Mouse (Mus musculus): ENCODE data around the gene Pdcd4. TPM values are rescaled to one million over a fixed set of nuclear protein-coding genes. Genes with fewer than 3 reads are reported as not detected.
A peak's percentile ranks its signal among the peaks of the same experiment; 100 is the strongest.

The Pdcd4 gene
- polyA plus RNA-seq, 1 experiment from 2014 or later, result 72.9 TPM

- Histone ChIP-seq H3K27ac (ENCODE audit: low read depth) (no peak overlapping the region), H3K9me3 (ENCODE audit: control insufficient read depth, low read length) (no peaks in the 10 kb centered on the region), H3K4me1 (replicated peaks; ENCODE audit: control insufficient read depth, insufficient read depth, low read length) (no peaks in the 10 kb centered on the region), H3K9ac (ENCODE audit: low read length) (no peak overlapping the region), H3K4me2 (ENCODE audit: low read length) (no peak overlapping the region), H3K27me3 (replicated peaks; ENCODE audit: control insufficient read depth, insufficient read depth, low read length) (no peaks in the 10 kb centered on the region), H3K4me3 (ENCODE audit: low read depth, low read length) (no peak overlapping the region), H3K36me3 (ENCODE audit: control insufficient read depth, insufficient read depth, low read length) (no peaks in the 10 kb centered on the region)
- no peak for ATAC-seq (replicated peaks; ENCODE audit: low FRiP score, low TSS enrichment, low read depth)
- WGBS, result 85% methylated on average over 6 of the region's 6 CpGs
- no peak for DNase-seq (ENCODE audit: low spot score)
These were observed 23.9 kb upstream of the Pdcd4 start for GRCm38 (mm10) chr19:53868125-53868524.

DNA sequence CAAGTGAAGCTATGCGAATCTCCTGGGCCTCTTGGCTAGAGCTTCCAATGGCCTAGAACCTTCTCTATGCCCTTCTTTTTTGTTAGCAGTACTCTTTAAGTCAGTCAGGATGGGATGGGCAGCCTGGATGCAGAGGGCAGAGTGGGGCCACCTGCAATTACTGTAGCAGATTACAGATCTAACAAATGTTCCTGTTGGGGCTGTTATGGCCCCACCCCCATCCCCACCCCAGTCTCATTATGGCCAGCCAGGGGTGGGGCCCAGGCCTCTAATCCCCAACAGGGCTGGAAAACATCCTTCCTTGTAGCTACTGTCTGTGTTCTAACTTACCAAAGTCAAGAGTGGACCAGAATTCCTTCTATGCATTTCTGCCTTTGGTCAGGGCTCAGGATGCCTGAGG, 23.2 kb upstream of the Pdcd4 start:
- ATAC-seq (replicated peaks; ENCODE audit: low FRiP score, low TSS enrichment, low read depth), result 0 out of 2 replicates have a peak, but pooled peaks have one; percentile 37

DNA sequence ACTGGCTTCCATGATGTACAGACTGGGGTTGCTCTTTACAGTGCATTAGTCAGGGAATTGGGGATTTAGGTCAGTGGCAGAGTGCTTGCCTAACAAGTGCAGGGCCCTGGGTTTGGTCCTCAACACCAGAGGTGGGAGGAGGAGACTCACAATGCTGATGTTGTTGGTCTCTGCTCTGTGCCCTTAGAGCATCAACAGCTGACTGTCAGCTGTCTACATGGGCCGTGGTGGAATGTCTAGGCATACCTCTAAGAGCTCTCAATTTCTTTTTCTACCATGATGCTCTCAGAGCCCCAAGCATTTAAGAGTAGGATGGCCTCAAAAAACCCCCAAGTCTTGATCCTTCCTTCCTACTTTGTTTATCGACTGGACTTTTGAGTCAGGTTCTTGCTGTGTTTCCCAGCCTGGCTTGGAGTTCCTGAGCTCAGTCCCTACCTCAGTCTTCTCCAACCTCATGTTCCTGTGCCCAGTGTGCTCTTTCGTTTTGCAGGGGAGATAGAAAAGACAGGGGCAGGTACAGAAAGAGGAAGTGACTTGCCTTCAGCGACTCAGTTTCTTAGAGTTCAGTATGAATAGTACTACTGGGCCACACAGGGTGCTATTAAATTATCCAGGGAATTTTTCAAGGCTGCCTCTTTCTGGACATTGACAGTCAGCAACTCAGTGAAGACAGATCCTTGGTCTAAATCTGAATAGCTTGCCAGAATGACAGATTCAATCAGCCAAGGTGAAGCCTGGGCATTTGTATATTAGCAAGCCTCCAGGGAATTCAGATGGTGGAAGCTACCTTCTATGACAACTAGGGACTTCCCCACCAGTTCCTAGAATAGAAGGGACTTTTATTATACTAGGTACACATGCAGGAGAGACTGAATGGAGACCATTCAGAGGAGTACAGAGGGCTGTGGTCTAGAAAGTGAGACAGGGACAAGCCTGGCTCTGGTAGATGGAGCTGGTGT, 22.3 kb upstream of the Pdcd4 start:
- DNase-seq (ENCODE audit: low spot score), result no peak
- 73% methylated on average over 4 of the region's 4 CpGs for WGBS

More for the DNA sequence above, 23.2 kb upstream of the Pdcd4 start:
- Histone ChIP-seq H3K9me3 (ENCODE audit: control insufficient read depth, low read length) (no peaks in the 10 kb centered on the region), H3K27ac (ENCODE audit: low read depth) (no peak overlapping the region), H3K36me3 (ENCODE audit: control insufficient read depth, insufficient read depth, low read length) (no peaks in the 10 kb centered on the region), H3K4me3 (ENCODE audit: low read depth, low read length) (no peak overlapping the region), H3K9ac (ENCODE audit: low read length) (no peak overlapping the region), H3K4me2 (ENCODE audit: low read length) (no peak overlapping the region), H3K27me3 (replicated peaks; ENCODE audit: control insufficient read depth, insufficient read depth, low read length) (no peaks in the 10 kb centered on the region), H3K4me1 (replicated peaks; ENCODE audit: control insufficient read depth, insufficient read depth, low read length) (no peaks in the 10 kb centered on the region)
- WGBS, result 84% methylated on average over 1 of the region's 1 CpGs
- DNase-seq (ENCODE audit: low spot score), result no peak

DNA sequence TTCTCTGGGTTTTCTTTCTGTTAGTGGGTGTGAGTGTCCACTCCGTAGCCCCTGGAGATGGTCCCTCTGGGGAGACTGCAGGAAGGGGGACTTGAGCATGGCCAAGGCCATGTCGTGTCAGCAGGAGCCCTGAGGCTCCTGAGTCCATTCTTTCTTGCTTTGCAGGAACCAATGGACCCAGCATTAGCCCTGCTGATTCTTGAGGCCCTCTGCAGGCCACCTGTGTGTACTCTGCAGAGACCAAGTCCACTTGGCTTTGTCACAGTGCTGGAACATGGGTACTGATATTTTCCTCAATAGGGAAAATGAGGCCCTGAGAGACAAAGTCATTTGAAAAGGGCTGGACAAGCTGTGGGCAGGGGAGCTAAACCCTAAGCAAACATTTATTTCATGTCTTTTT, 21.5 kb upstream of the Pdcd4 start:
- H3K4me1 ChIP-seq (replicated peaks; ENCODE audit: control insufficient read depth, insufficient read depth, low read length), result no peaks in the 10 kb centered on the region
- no peaks in the 10 kb centered on the region for H3K27me3 ChIP-seq (replicated peaks; ENCODE audit: control insufficient read depth, insufficient read depth, low read length)
- H3K36me3 ChIP-seq (ENCODE audit: control insufficient read depth, insufficient read depth, low read length), result no peaks in the 10 kb centered on the region
- WGBS, result 69% methylated on average over 2 of the region's 2 CpGs
- H3K9me3 ChIP-seq (ENCODE audit: control insufficient read depth, low read length), result no peaks in the 10 kb centered on the region
- ATAC-seq (replicated peaks; ENCODE audit: low FRiP score, low TSS enrichment, low read depth) (no peak), DNase-seq (ENCODE audit: low spot score) (no peak)
- no peak overlapping the region for H3K27ac ChIP-seq (ENCODE audit: low read depth)
- H3K4me3 ChIP-seq (ENCODE audit: low read depth, low read length), result no peak overlapping the region
- no peak overlapping the region for H3K9ac ChIP-seq (ENCODE audit: low read length)
- H3K4me2 ChIP-seq (ENCODE audit: low read length), result no peak overlapping the region

More for the DNA sequence above, 22.3 kb upstream of the Pdcd4 start:
- no peaks in the 10 kb centered on the region for H3K4me1 ChIP-seq (replicated peaks; ENCODE audit: control insufficient read depth, insufficient read depth, low read length)
- no peaks in the 10 kb centered on the region for H3K9me3 ChIP-seq (ENCODE audit: control insufficient read depth, low read length)
- H3K4me2 ChIP-seq (ENCODE audit: low read length), result no peak overlapping the region
- H3K4me3 ChIP-seq (ENCODE audit: low read depth, low read length), result no peak overlapping the region
- no peaks in the 10 kb centered on the region for H3K27me3 ChIP-seq (replicated peaks; ENCODE audit: control insufficient read depth, insufficient read depth, low read length)
- H3K27ac ChIP-seq (ENCODE audit: low read depth), result no peak overlapping the region
- H3K9ac ChIP-seq (ENCODE audit: low read length), result no peak overlapping the region
- no peaks in the 10 kb centered on the region for H3K36me3 ChIP-seq (ENCODE audit: control insufficient read depth, insufficient read depth, low read length)
- no peak for ATAC-seq (replicated peaks; ENCODE audit: low FRiP score, low TSS enrichment, low read depth)

DNA sequence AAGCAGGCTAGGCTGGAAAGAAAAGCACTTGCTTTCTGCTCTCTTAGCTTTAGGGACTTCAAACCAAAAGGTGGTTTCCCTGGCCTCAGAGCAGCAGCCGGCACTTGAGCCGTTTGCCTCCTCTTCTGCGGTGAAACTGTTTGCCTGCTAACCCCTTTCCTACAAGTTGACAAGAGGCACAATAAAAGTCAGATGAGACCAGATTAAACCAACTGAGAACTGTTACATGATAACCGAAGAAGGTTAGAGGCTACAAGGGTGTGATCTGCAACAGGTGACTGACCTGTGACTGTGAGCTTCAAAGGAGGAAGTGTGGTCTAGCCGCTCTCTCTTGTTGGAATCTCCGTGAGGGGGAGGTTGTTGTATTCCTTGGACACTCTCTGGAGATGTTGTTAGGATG, 20.5 kb upstream of the Pdcd4 start:
- Histone ChIP-seq H3K9ac (ENCODE audit: low read length) (no peak overlapping the region), H3K36me3 (ENCODE audit: control insufficient read depth, insufficient read depth, low read length) (no peaks in the 10 kb centered on the region), H3K4me2 (ENCODE audit: low read length) (no peak overlapping the region), H3K27ac (ENCODE audit: low read depth) (no peak overlapping the region), H3K27me3 (replicated peaks; ENCODE audit: control insufficient read depth, insufficient read depth, low read length) (no peaks in the 10 kb centered on the region), H3K9me3 (ENCODE audit: control insufficient read depth, low read length) (no peaks in the 10 kb centered on the region), H3K4me3 (ENCODE audit: low read depth, low read length) (no peak overlapping the region), H3K4me1 (replicated peaks; ENCODE audit: control insufficient read depth, insufficient read depth, low read length) (no peaks in the 10 kb centered on the region)
- no peak for DNase-seq (ENCODE audit: low spot score)
- WGBS, result 73% methylated on average over 6 of the region's 6 CpGs
- ATAC-seq (replicated peaks; ENCODE audit: low FRiP score, low TSS enrichment, low read depth), result no peak

- no peaks in the 10 kb centered on the region for H3K36me3 ChIP-seq (ENCODE audit: control insufficient read depth, insufficient read depth, low read length)
- no peak for ATAC-seq (replicated peaks; ENCODE audit: low FRiP score, low TSS enrichment, low read depth)
- no peak overlapping the region for H3K27ac ChIP-seq (ENCODE audit: low read depth)
- no peak for DNase-seq (ENCODE audit: low spot score)
- no peak overlapping the region for H3K4me3 ChIP-seq (ENCODE audit: low read depth, low read length)
- 81% methylated on average over 6 of the region's 6 CpGs for WGBS
- no peak overlapping the region for H3K4me2 ChIP-seq (ENCODE audit: low read length)
- H3K27me3 ChIP-seq (replicated peaks; ENCODE audit: control insufficient read depth, insufficient read depth, low read length), result no peaks in the 10 kb centered on the region
- no peaks in the 10 kb centered on the region for H3K4me1 ChIP-seq (replicated peaks; ENCODE audit: control insufficient read depth, insufficient read depth, low read length)
- H3K9me3 ChIP-seq (ENCODE audit: control insufficient read depth, low read length), result no peaks in the 10 kb centered on the region
- H3K9ac ChIP-seq (ENCODE audit: low read length), result no peak overlapping the region
These were observed 18.9 kb upstream of the Pdcd4 start for GRCm38 (mm10) chr19:53872994-53873713.

DNA sequence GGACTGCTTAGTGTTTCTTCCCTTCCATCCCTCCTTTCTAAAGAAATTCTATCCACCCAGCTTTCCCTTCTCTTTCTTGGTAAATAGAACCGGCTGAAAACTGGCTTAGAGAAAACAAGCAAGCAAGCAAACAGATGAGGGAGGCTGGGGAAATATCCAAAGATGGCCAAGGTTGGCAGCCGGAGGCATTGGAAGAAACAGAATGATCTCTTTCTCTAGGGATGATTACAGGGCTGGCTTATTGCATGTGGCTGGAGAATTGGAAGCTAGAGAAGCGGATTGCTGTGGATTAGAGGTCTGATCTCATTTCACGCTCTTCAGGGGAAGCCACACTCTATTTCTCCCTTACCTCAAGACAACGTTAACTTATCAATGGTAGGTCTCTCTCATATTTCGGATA, 16.8 kb upstream of the Pdcd4 start:
- DNase-seq (ENCODE audit: low spot score), result no peak
- no peak overlapping the region for H3K4me3 ChIP-seq (ENCODE audit: low read depth, low read length)
- H3K36me3 ChIP-seq (ENCODE audit: control insufficient read depth, insufficient read depth, low read length), result no peaks in the 10 kb centered on the region
- H3K4me2 ChIP-seq (ENCODE audit: low read length), result no peak overlapping the region
- no peaks in the 10 kb centered on the region for H3K4me1 ChIP-seq (replicated peaks; ENCODE audit: control insufficient read depth, insufficient read depth, low read length)
- H3K27me3 ChIP-seq (replicated peaks; ENCODE audit: control insufficient read depth, insufficient read depth, low read length), result no peaks in the 10 kb centered on the region
- H3K9ac ChIP-seq (ENCODE audit: low read length), result no peak overlapping the region
- WGBS, result 78% methylated on average over 6 of the region's 6 CpGs
- H3K9me3 ChIP-seq (ENCODE audit: control insufficient read depth, low read length), result no peaks in the 10 kb centered on the region
- ATAC-seq (replicated peaks; ENCODE audit: low FRiP score, low TSS enrichment, low read depth), result no peak
- H3K27ac ChIP-seq (ENCODE audit: low read depth), result no peak overlapping the region

DNA sequence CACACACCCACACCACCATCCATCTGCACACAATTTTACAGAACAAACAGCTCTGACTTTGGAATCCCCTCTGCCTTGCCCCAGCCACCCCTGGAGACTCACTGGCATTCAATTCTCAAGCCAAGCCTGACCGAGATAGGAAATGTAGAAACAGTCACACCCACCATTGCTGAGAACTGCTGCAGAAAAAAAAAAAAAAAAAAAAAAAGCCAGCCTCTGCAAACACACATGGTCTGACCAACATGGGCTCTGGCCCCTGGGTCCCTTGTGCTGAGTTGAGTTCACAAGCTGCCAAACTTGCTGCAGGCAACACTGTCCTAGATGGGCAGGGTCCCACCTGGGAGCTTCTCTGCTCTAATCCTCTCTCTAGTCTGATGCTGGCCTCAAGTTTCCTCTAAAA, 14.3 kb upstream of the Pdcd4 start:
- Histone ChIP-seq H3K9me3 (ENCODE audit: control insufficient read depth, low read length) (no peaks in the 10 kb centered on the region), H3K27me3 (replicated peaks; ENCODE audit: control insufficient read depth, insufficient read depth, low read length) (no peaks in the 10 kb centered on the region), H3K4me2 (ENCODE audit: low read length) (no peak overlapping the region), H3K4me3 (ENCODE audit: low read depth, low read length) (no peak overlapping the region), H3K4me1 (replicated peaks; ENCODE audit: control insufficient read depth, insufficient read depth, low read length) (no peaks in the 10 kb centered on the region), H3K9ac (ENCODE audit: low read length) (no peak overlapping the region), H3K27ac (ENCODE audit: low read depth) (no peak overlapping the region), H3K36me3 (ENCODE audit: control insufficient read depth, insufficient read depth, low read length) (no peaks in the 10 kb centered on the region)
- no peak for DNase-seq (ENCODE audit: low spot score)
- WGBS, result 62% methylated on average over 1 of the region's 1 CpGs
- ATAC-seq (replicated peaks; ENCODE audit: low FRiP score, low TSS enrichment, low read depth), result no peak
